Mouse (Mus musculus): ENCODE results near the gene Cdc42bpg. TPM values are rescaled to one million over a fixed set of nuclear protein-coding genes. Genes with fewer than 3 reads are reported as not detected.

The Cdc42bpg gene
- polyA plus RNA-seq, 1 experiment from 2014 or later = 0.64 TPM

DNA sequence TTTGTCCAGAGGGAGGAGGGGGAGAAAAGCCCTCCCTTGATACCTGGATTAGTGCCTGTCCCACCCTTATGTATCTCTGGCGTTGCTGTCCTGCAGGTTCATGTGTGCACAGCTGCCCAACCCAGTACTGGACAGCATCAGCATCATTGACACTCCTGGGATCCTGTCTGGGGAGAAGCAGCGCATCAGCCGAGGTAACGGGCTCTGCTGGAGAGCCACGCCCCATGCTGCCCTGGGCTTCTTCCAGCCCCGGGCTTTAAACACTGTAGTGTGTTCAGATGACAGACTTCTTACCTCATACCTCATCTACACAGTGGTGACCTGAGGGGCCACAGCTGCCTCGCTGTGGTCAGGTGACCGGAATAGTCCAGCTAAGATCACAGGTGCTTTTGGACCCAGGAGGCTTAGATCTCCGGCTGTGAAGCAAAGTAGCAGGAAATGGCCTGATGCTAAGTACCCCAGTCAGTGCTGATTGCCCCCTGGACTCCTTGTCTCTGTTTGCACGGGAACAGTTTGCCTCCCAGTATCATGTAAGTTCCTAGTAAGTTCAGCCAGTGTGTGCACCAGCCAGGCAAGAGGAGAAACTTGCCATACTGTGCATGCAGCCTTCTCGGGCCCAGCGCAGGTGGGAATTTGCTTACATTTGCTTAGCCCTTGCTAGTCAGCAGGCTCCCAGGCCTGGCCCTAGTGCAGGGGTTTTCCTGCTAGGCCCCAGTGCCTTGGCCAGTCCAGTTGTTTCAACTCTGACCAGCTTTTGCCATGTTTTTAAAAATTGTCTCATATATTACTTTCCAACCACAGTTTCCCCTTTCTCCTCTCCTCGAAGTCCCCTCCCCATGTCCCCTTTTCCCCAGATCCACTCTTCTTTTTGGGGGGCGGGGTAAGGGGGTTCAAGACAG, 24.9 kb upstream of the Cdc42bpg start:
- Histone ChIP-seq H3K27ac (ENCODE audit: low read length) (no peak overlapping the region), H3K27me3 (ENCODE audit: control insufficient read depth, insufficient read depth, low read length) (no peaks in the 10 kb centered on the region), H3K9me3 (replicated peaks; ENCODE audit: control insufficient read depth, low read length) (no peaks in the 10 kb centered on the region), H3K9ac (ENCODE audit: low read length) (no peak overlapping the region), H3K4me1 (ENCODE audit: control insufficient read depth, insufficient read depth, low read length) (peaks cover 62% of the 10 kb centered on the region), H3K4me3 (ENCODE audit: low read length) (no peak overlapping the region), H3K36me3 (ENCODE audit: control insufficient read depth, insufficient read depth) (peaks cover 25% of the 10 kb centered on the region), H3K4me2 (ENCODE audit: low read depth, low read length) (no peak overlapping the region)
- 72% methylated on average over 14 of the region's 14 CpGs for WGBS
- ATAC-seq (replicated peaks; ENCODE audit: extremely low read depth, insufficient read depth, low FRiP score) = no peak

DNA sequence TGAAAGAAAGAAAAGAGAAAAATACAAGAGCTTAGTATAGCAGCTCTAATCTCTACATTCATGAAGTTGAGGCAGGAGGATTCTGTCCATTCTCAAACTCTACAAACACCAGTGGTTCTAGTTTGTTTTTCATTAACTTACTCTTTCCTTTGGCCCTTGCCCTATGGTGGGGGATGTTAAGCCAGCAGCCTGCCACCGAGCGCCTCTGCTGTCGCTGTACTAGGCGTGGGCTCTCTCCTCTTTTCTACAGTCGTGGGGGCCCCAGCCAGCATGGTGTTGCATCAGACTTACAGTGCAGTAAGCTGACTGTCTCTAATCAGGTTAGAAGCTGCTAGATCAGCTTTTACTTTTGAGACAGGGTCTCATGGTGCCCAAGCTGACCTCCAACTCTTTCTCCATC, 23.3 kb upstream of the Cdc42bpg start:
- H3K4me3 ChIP-seq (ENCODE audit: low read length) = no peak overlapping the region
- H3K9ac ChIP-seq (ENCODE audit: low read length) = no peak overlapping the region
- H3K4me1 ChIP-seq (ENCODE audit: control insufficient read depth, insufficient read depth, low read length) = peaks cover 69% of the 10 kb centered on the region
- 73% methylated on average over 5 of the region's 5 CpGs for WGBS
- H3K36me3 ChIP-seq (ENCODE audit: control insufficient read depth, insufficient read depth) = peaks cover 25% of the 10 kb centered on the region
- H3K4me2 ChIP-seq (ENCODE audit: low read depth, low read length) = no peak overlapping the region
- H3K9me3 ChIP-seq (replicated peaks; ENCODE audit: control insufficient read depth, low read length) = no peaks in the 10 kb centered on the region
- H3K27me3 ChIP-seq (ENCODE audit: control insufficient read depth, insufficient read depth, low read length) = no peaks in the 10 kb centered on the region
- ATAC-seq (replicated peaks; ENCODE audit: extremely low read depth, insufficient read depth, low FRiP score) = no peak
- no peak overlapping the region for H3K27ac ChIP-seq (ENCODE audit: low read length)

GRCm38 (mm10) chr19:6284502-6284901, 21.8 kb upstream of the Cdc42bpg start:
- ATAC-seq (replicated peaks; ENCODE audit: extremely low read depth, insufficient read depth, low FRiP score) = peak; percentile 54
- 28% methylated on average over 12 of the region's 12 CpGs for WGBS
- Histone ChIP-seq H3K36me3 (ENCODE audit: control insufficient read depth, insufficient read depth) (peaks cover 25% of the 10 kb centered on the region), H3K27ac (ENCODE audit: low read length) (peak overlapping the region; percentile 83), H3K27me3 (ENCODE audit: control insufficient read depth, insufficient read depth, low read length) (no peaks in the 10 kb centered on the region), H3K4me1 (ENCODE audit: control insufficient read depth, insufficient read depth, low read length) (peaks cover 55% of the 10 kb centered on the region), H3K4me2 (ENCODE audit: low read depth, low read length) (peak overlapping the region; percentile 50), H3K9me3 (replicated peaks; ENCODE audit: control insufficient read depth, low read length) (no peaks in the 10 kb centered on the region), H3K9ac (ENCODE audit: low read length) (peak overlapping the region; percentile 48), H3K4me3 (ENCODE audit: low read length) (0 out of 2 replicates have a peak overlapping the region, but pooled peaks have one; percentile 3)

DNA sequence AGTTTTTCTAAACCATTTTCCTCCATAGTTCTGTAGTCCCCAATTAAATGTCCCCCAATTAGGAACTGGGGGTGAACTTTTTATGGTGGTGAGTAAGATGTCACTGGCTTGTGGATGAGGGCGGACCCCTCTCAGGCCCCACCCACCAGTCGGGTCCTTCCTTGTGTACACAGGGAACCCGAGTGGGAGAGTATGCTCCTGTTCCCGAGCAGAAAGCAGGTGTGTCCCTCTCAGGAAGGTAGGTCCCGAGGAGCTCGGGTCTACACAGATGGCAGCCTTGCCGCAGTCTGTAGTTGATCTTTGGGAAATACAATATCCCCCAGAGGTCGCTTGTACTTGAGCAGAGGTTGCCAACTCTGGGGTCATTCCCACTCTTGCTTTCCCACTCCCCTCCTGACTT, 21.0 kb upstream of the Cdc42bpg start:
- Histone ChIP-seq H3K9ac (ENCODE audit: low read length) (no peak overlapping the region), H3K36me3 (ENCODE audit: control insufficient read depth, insufficient read depth) (peaks cover 25% of the 10 kb centered on the region), H3K4me3 (ENCODE audit: low read length) (no peak overlapping the region), H3K27me3 (ENCODE audit: control insufficient read depth, insufficient read depth, low read length) (no peaks in the 10 kb centered on the region), H3K27ac (ENCODE audit: low read length) (peak overlapping the region; percentile 83; the same call in 1 of the 2 replicates), H3K4me1 (ENCODE audit: control insufficient read depth, insufficient read depth, low read length) (peaks cover 48% of the 10 kb centered on the region), H3K9me3 (replicated peaks; ENCODE audit: control insufficient read depth, low read length) (no peaks in the 10 kb centered on the region), H3K4me2 (ENCODE audit: low read depth, low read length) (peak overlapping the region; percentile 50)
- ATAC-seq (replicated peaks; ENCODE audit: extremely low read depth, insufficient read depth, low FRiP score) = no peak; the same call in 1 of the 2 replicates
- WGBS = 50% methylated on average over 8 of the region's 8 CpGs

- ATAC-seq (replicated peaks; ENCODE audit: extremely low read depth, insufficient read depth, low FRiP score) = 0 out of 2 replicates have a peak, but pooled peaks have one; percentile 12
- Histone ChIP-seq H3K27ac (ENCODE audit: low read length) (peak overlapping the region; percentile 53), H3K4me2 (ENCODE audit: low read depth, low read length) (peak overlapping the region; percentile 8; the same call in 1 of the 2 replicates), H3K4me3 (ENCODE audit: low read length) (no peak overlapping the region), H3K27me3 (ENCODE audit: control insufficient read depth, insufficient read depth, low read length) (no peaks in the 10 kb centered on the region), H3K9ac (ENCODE audit: low read length) (peak overlapping the region; percentile 38; the same call in 1 of the 2 replicates), H3K36me3 (ENCODE audit: control insufficient read depth, insufficient read depth) (peaks cover 22% of the 10 kb centered on the region), H3K9me3 (replicated peaks; ENCODE audit: control insufficient read depth, low read length) (no peaks in the 10 kb centered on the region), H3K4me1 (ENCODE audit: control insufficient read depth, insufficient read depth, low read length) (peaks cover 42% of the 10 kb centered on the region)
- whole genome bisulfite sequencing = 32% methylated on average over 7 of the region's 7 CpGs
These were observed 20.4 kb upstream of the Cdc42bpg start for GRCm38 (mm10) chr19:6285632-6286433.

- Histone ChIP-seq H3K9ac (ENCODE audit: low read length) (peak overlapping the region; percentile 38), H3K4me1 (ENCODE audit: control insufficient read depth, insufficient read depth, low read length) (peaks cover 45% of the 10 kb centered on the region), H3K27me3 (ENCODE audit: control insufficient read depth, insufficient read depth, low read length) (no peaks in the 10 kb centered on the region), H3K4me3 (ENCODE audit: low read length) (no peak overlapping the region), H3K4me2 (ENCODE audit: low read depth, low read length) (0 out of 2 replicates have a peak overlapping the region, but pooled peaks have one; percentile 11), H3K36me3 (ENCODE audit: control insufficient read depth, insufficient read depth) (peaks cover 15% of the 10 kb centered on the region), H3K9me3 (replicated peaks; ENCODE audit: control insufficient read depth, low read length) (no peaks in the 10 kb centered on the region), H3K27ac (ENCODE audit: low read length) (peak overlapping the region; percentile 68)
- no peak for ATAC-seq (replicated peaks; ENCODE audit: extremely low read depth, insufficient read depth, low FRiP score)
- WGBS = 69% methylated on average over 19 of the region's 19 CpGs
These were observed 19.5 kb upstream of the Cdc42bpg start for GRCm38 (mm10) chr19:6286434-6287401.

- Histone ChIP-seq H3K27me3 (ENCODE audit: control insufficient read depth, insufficient read depth, low read length) (no peaks in the 10 kb centered on the region), H3K4me2 (ENCODE audit: low read depth, low read length) (no peak overlapping the region), H3K27ac (ENCODE audit: low read length) (peak overlapping the region; percentile 68), H3K9me3 (replicated peaks; ENCODE audit: control insufficient read depth, low read length) (no peaks in the 10 kb centered on the region), H3K36me3 (ENCODE audit: control insufficient read depth, insufficient read depth) (0 out of 2 replicates have a peak, but pooled peaks cover 7% of the 10 kb centered on the region), H3K9ac (ENCODE audit: low read length) (no peak overlapping the region), H3K4me3 (ENCODE audit: low read length) (no peak overlapping the region), H3K4me1 (ENCODE audit: control insufficient read depth, insufficient read depth, low read length) (peaks cover 45% of the 10 kb centered on the region)
- ATAC-seq (replicated peaks; ENCODE audit: extremely low read depth, insufficient read depth, low FRiP score) = no peak
- 64% methylated on average over 13 of the region's 13 CpGs for WGBS
These were observed 17.9 kb upstream of the Cdc42bpg start for GRCm38 (mm10) chr19:6288236-6288894.
